Mouse (Mus musculus) thymus, adult 2 months (tissue): ENCODE measurements around the gene Gse1. TPM values are rescaled to one million over a fixed set of nuclear protein-coding genes. Genes with fewer than 3 reads are reported as not detected.
A peak's percentile ranks its signal among the peaks of the same experiment; 100 is the strongest.

Experiments
- DNase-seq: peaks from one replicate; pipeline ENCODE4 v3.0.0; 2021
- H3K27ac ChIP-seq: fragments of 200-500 bp; 2 replicates; pipeline ENCODE4 v1.5.1; 2012; ENCODE audit warnings: low read length, control low read depth; ENCODE audit not compliant: control insufficient read depth, insufficient read depth
- H3K27me3 ChIP-seq: fragments of 200-500 bp; 2 replicates; pipeline ENCODE4 v1.6.1; 2012; ENCODE audit warnings: mild to moderate bottlenecking, low read length, moderate library complexity, mixed read lengths; ENCODE audit not compliant: control insufficient read depth, insufficient read depth
- H3K36me3 ChIP-seq: fragments of 200-500 bp; 2 replicates; pipeline ENCODE4 v1.6.1; 2012; ENCODE audit warnings: mild to moderate bottlenecking, low read length, moderate library complexity; ENCODE audit not compliant: control insufficient read depth, insufficient read depth
- H3K4me1 ChIP-seq: fragments of 200-500 bp; replicated peaks from 2 replicates; pipeline ENCODE4 v1.6.1; 2012; ENCODE audit warnings: low read length; ENCODE audit not compliant: control insufficient read depth, insufficient read depth
- H3K4me3 ChIP-seq: fragments of 200-500 bp; 2 replicates; pipeline ENCODE4 v1.5.1; 2012; ENCODE audit warnings: mild to moderate bottlenecking, low read length, control low read depth, moderate library complexity; ENCODE audit not compliant: control insufficient read depth, insufficient read depth
- CTCF ChIP-seq: fragments of 200-500 bp; IDR thresholded peaks from 2 replicates; pipeline ENCODE4 v1.5.1; 2012; ENCODE audit warnings: mild to moderate bottlenecking, control low read depth, low read length, moderate library complexity, borderline replicate concordance; ENCODE audit not compliant: control insufficient read depth, poor library complexity, insufficient read depth; ENCODE audit errors: extremely low read depth
- POLR2A ChIP-seq: fragments of 200-500 bp; IDR thresholded peaks from 2 replicates; pipeline ENCODE4 v1.6.1; 2012; ENCODE audit warnings: mild to moderate bottlenecking, low read length, control low read depth, moderate library complexity; ENCODE audit not compliant: control insufficient read depth, poor library complexity, insufficient read depth; ENCODE audit errors: extremely low read depth
- WGBS: fragments of 180-500 bp; shearing (Covaris S2); methylation state at CpG from one replicate; pipeline ENCODE4 v1.1.7; 2018; 5-methylcytosine and 5-hydroxymethylcytosine counted together
- polyA plus RNA-seq: library from polyadenylated mRNA; depleted of rRNA; stranded (reverse); fragments of >200 nt; gene quantifications from 2 replicates; pipeline ENCODE4 v1.2.3, GENCODE M21; 2012

Gse1 gene
- polyA plus RNA-seq, 1 experiment: 202 TPM

DNA sequence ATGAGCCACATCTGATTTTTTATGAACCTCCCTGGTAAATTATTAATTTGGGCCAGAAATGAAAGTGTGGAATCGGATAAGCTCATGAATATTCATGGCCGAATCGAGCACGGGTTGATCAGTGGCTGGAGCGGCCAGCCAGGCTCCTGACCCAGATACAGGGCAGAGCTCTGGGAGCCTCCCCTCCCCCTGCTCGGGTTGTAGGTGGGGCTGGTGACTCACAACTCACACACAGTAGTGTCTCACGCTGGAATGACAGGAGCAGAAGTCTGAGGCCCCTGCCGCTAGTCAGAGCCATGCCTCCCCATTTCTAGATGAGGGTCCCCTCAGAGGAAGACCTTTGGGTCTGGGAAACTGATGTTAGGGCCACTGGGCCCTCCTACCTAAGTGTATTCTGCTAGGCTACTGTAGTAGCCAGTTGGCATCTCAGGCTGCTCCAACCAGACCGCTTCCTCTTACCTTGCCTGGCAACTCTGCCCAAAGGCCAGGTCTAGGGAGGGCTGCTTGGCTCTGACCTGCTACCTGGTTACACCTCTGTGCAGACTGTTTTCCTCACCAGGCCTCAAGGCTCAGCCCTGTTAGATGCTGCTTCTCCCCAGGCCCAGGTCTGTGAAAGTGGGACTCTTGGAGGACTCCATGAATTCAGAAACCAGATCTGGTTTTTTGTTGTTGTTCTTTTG, 270.8 kb downstream of the Gse1 start:
- WGBS: 77% methylated on average over 9 of the region's 9 CpGs
- no peak for TF ChIP-seq CTCF
- TF ChIP-seq POLR2A: no peak
- Histone ChIP-seq H3K4me3 (no peak overlapping the region), H3K4me1 (peaks cover 86% of the 10 kb centered on the region), H3K27ac (peak overlapping the region; percentile 1; the same call in 1 of the 2 replicates), H3K27me3 (no peaks in the 10 kb centered on the region), H3K36me3 (no peaks in the 10 kb centered on the region)
- DNase-seq: no peak

GRCm38 (mm10) chr8:120500701-120501261, 272.5 kb downstream of the Gse1 start:
- 68% methylated on average over 8 of the region's 8 CpGs for WGBS
- peaks cover 90% of the 10 kb centered on the region for H3K4me1 ChIP-seq
- TF ChIP-seq CTCF: no peak
- no peak for TF ChIP-seq POLR2A
- no peaks in the 10 kb centered on the region for H3K36me3 ChIP-seq
- peak overlapping the region; percentile 57; the same call in 1 of the 2 replicates for H3K27ac ChIP-seq
- no peak for DNase-seq
- no peaks in the 10 kb centered on the region for H3K27me3 ChIP-seq
- no peak overlapping the region for H3K4me3 ChIP-seq

- no peaks in the 10 kb centered on the region for H3K36me3 ChIP-seq
- WGBS: 84% methylated on average over 5 of the region's 5 CpGs
- no peak overlapping the region for H3K4me3 ChIP-seq
- TF ChIP-seq POLR2A: no peak
- TF ChIP-seq CTCF: no peak
- H3K4me1 ChIP-seq: peaks cover 92% of the 10 kb centered on the region
- H3K27ac ChIP-seq: peak overlapping the region; percentile 57; the same call in 1 of the 2 replicates
- H3K27me3 ChIP-seq: no peaks in the 10 kb centered on the region
- DNase-seq: no peak
Measured at GRCm38 (mm10) chr8:120501426-120501825, 273.2 kb downstream of the Gse1 start.

DNA sequence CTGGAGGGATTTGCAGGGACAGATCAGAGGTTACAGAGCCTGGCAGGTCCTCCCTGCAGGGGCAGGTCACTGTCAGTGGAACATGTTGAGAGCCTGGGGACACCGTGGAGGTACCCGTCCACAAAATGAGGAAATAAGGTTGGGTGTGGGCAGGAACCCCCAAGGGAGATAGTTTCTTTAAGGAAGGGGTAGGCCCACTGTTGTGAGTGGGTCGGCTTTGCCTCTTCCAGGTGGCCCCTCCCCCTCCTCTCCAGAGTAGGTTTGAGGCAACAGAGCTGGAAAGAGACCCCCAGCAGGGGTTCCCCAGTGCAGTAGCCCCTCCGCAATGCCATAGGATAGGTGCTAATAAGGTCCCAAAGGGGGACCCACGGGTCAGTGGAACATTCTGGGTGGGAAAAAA, 274.2 kb downstream of the Gse1 start:
- Histone ChIP-seq H3K27ac (no peak overlapping the region), H3K4me3 (no peak overlapping the region), H3K4me1 (peaks cover 91% of the 10 kb centered on the region), H3K27me3 (no peaks in the 10 kb centered on the region), H3K36me3 (no peaks in the 10 kb centered on the region)
- no peak for TF ChIP-seq POLR2A
- TF ChIP-seq CTCF: no peak
- no peak for DNase-seq
- 43% methylated on average over 5 of the region's 5 CpGs for whole genome bisulfite sequencing

DNA sequence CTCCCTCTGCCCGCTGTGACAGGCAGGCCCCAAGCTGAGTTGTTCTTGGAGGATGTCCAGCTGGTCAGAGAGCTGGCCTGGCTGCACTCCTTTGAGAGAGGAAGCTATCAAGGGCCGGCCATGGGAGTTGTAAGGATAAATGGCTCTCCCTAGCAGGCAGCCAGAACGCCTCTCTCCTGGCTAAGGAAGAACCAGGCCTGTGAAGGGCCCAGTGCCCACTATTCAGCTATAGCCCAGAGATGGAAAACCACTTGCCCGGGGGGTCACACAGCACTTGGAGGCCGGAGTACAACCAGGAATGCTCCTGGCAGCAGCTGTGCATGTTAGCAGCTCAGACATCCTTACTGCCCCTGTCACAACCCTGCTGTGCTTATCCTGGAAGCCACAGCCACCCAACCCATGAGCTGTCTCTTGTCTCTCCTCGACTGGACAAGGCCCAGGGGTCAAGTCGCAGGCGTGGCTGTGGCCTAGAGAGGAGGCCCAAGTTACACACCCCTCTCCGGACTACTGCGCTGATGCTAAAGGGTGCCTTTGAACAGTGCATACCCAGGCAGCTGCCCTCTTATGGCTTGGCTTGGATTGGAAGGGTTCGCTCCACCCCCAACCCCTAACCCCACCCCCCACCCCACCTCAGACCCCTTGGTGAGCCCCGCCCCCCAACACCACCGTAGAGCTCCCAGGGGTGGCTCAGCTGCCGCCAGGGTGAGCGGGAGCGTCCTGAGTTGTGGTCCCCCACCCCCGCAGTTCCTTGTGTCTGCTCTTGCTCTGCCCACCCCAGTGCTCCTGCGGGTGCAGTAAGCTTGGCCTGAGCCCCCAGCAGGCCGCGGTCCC, 276.2 kb downstream of the Gse1 start:
- Histone ChIP-seq H3K36me3 (no peaks in the 10 kb centered on the region), H3K4me1 (peaks cover 89% of the 10 kb centered on the region), H3K4me3 (peak overlapping the region; percentile 39), H3K27ac (peak overlapping the region; percentile 71; the same call in 1 of the 2 replicates), H3K27me3 (no peaks in the 10 kb centered on the region)
- no peak for TF ChIP-seq CTCF
- TF ChIP-seq POLR2A: peak; percentile 72; the same call in 1 of the 2 replicates
- DNase-seq: peak; percentile 81
- WGBS: 37% methylated on average over 20 of the region's 20 CpGs

DNA sequence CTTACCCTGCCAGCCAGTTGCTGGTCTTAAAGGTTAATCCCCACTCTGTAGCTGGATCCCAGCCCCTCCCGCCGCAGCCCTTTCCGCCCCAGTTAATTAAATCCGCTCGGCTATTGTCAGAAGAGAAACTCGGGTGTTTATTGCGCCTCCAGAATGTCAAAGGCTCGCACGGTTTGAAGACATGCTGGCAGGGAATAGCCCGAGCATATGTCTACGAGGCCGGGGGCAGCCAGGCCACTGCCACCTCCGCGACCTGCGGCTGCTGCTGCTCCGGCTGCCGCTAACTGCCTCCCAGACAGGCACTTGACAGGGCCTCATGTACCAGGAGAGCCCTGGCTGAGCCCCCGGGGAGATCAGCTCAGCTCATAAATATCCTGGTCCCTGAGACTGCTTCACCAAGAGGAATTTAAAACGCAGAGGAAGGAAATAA, 276.8 kb downstream of the Gse1 start:
- Histone ChIP-seq H3K36me3 (no peaks in the 10 kb centered on the region), H3K4me1 (peaks cover 90% of the 10 kb centered on the region)

More for the DNA sequence above, 276.8 kb downstream of the Gse1 start:
- WGBS: 8% methylated on average over 19 of the region's 19 CpGs
- H3K27me3 ChIP-seq: no peaks in the 10 kb centered on the region
- DNase-seq: no peak
- H3K27ac ChIP-seq: peak overlapping the region; percentile 71
- H3K4me3 ChIP-seq: peak overlapping the region; percentile 39
- TF ChIP-seq POLR2A (no peak), CTCF (0 out of 2 replicates have a peak, but pooled peaks have one; percentile 7)
